Mouse (Mus musculus) right cerebral cortex, adult 2 months (tissue): ENCODE results near the gene Atp6v1e1.

ENCODE experiments used
- DNase-seq, 2 experiments: peaks; one replicate each; pipeline ENCODE4 v3.0.0; 2021 to 2022; ENCODE audit warnings: low spot score in 2 of 2

The Atp6v1e1 gene

GRCm38 (mm10) chr6:120771366-120771765 is 51.2 kb downstream of the Atp6v1e1 start:
- DNase-seq: no peak

- DNase-seq: no peak
Observed at GRCm38 (mm10) chr6:120769972-120770371, 52.6 kb downstream of the Atp6v1e1 start.

- no peak for DNase-seq
Observed at GRCm38 (mm10) chr6:120761151-120761550, 61.4 kb downstream of the Atp6v1e1 start.

GRCm38 (mm10) chr6:120746416-120746815 is 76.2 kb downstream of the Atp6v1e1 start:
- DNase-seq: no peak
